Mouse (Mus musculus) cerebellum, adult 8-10 months (tissue): ENCODE measurements around the gene Selenbp1.
"Not testable (repeated sequence)": the region's sequence is repeated elsewhere in the genome, so short reads cannot be mapped to it uniquely, and the experiment has no call there.

Source experiments
- DNase-seq: peaks from one replicate; pipeline ENCODE4 v3.0.0; 2022

The Selenbp1 gene

DNA sequence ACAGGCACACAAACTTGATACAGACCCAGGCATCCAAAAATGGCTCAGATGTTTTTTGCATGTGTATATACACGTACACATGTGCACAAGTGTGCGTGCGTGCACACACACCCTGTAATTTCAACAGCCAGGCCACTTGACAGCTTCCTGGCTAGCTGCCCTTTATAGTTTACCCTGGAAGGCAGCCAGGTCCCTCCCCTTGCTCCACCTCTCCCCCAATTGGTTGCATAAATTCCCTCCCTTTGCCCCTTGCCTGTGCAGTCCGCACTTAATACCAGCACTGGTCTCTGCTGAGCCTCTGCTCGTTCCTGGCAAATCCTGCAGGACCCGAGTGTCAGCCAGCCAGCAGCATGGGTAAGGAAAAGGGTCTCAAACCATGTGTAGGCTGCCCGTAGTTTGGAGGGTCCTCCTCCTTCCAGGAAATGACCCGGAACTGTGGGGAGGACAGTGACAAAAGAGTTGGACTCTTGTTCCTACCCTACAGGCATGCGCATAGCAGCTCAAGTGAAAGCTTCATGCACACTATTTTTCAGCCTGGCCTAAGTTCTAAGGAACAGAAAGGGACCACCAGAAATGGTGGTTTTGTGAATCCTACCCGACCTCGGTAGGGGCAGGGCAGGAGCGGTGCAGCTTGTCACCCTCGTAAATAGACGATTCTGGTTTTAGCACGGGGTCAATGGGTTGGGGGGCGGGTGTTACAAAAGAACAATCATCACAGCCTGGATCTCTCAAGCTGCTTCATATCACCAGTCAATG, at the start of gene Selenbp1:
Selenbp1 (plus strand) TSS at position 248 of the 756 bp plus-strand sequence.
- no peak for DNase-seq

DNA sequence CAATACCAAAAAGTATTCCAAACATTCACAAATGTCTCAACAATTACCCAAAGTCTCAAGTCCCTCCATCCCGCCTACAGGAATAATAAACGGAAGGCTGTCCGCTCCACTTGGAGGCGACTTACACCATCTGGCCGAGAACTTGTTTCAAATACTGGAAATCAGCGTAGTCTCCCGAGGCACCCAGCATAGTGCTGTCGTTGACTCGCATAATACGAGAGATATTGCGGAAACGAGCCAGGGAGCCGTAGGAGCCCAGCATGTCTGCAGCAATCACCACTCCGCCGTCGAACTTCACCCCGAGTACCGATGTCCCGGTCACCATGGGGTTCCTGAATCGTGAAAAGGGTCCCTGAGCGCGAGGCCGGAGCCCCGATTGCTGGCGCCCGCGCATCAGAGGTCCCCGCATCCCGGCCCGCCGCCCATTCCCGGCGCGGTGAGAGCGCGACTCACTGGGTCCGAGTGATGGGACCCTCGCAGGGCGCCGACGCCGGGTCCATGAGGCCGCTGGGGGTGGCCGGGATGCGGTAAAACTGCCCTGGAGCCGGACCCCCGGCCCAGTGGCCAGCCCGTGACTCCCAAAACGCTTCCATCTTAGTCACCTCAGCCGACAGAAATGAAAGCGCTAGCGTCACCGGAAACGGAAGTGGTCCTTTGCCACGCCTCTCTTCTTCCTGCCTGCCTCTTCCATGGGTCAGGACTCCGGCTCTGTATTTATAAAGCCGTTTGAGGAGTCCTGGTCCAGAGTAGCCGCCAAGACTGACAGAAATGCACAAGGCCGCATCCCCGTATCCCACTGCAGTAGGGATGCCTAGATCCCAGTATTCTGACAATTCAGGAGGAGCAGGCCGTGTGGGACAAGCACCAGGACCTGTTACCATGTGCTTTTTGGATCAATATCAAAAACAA, 46.3 kb upstream of the Selenbp1 start, which contains the start of gene Psmb4:
Psmb4 (minus strand) TSS at position 646 of the 909 bp plus-strand sequence.
- peak; percentile 80 for DNase-seq

DNA sequence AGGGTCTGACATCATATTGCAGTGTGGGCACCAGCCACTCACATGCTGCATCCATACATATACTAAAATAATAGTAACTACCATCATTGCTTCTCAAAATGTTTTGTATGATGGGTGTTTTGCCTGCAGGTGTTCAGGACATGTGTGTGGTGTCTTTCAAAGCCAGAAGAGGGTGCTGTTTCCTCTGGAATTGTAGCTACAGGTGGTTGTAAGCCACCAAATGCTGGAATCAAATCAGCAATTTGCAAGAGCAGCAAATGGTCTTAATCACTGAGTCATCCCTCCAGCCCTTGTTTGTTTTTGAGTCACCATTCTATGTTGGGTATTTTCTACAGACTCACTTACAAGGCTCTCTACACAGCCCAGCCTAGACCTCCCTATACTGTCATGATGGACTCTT, 44.3 kb upstream of the Selenbp1 start:
- no peak for DNase-seq

DNA sequence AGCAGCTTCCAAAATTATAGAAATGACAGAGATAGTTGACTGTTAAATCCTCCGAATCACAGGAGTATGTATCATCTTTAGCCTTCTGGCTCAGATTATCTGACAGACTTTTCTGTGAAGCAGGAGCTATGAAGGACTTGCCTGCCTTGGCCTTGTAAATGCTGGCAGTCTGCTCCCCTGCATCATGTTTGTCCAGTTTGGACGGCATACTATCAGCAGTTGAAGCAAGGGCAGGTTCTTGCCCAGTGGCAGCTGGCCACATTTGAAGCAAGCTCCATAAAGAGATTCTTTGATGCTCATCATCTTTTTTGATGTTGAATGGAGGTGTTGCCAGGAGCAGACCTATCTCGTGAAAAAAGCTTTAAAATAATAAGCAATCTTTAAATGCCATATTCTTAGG, 38.8 kb upstream of the Selenbp1 start:
- no peak for DNase-seq

DNA sequence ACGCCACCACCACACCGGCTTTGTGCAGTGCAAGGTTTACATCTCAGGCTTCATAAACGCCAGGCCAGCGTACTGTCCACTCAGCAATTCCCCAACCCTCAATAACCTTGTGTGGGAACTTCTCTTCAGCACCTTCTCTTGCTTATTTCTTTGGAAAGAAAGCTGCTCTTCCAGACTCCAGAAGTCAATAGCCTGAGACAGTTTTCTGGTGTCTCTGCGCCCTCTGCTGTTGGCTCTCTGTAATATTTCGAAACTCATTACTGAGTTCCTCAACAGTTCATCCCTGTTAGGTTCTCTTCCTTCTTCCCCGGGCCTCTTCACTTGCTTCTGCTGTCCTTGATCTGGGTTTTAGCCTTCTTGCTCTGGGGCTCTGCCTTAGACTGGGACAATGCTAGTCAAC, 30.1 kb upstream of the Selenbp1 start:
- DNase-seq = peak; percentile 56

DNA sequence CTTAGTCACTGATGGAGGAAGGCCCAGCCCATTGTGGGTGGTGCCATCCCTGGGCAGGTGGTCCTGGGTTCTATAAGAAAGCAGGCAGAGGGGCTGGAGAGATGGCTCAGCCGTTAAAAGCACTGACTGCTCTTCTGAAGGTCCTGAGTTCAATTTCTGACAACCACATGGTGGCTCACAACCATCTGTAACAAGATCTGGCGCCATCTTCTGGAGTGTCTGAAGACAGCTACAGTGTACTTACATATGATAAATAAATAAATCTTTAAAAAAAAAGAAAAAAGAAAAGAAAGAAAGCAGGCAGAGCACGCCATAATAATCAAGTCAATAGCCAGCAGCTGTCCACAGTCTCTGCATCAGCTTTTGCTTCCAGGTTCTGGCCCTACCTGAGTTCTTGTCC, 28.1 kb upstream of the Selenbp1 start:
- DNase-seq = not testable (repeated sequence)

DNA sequence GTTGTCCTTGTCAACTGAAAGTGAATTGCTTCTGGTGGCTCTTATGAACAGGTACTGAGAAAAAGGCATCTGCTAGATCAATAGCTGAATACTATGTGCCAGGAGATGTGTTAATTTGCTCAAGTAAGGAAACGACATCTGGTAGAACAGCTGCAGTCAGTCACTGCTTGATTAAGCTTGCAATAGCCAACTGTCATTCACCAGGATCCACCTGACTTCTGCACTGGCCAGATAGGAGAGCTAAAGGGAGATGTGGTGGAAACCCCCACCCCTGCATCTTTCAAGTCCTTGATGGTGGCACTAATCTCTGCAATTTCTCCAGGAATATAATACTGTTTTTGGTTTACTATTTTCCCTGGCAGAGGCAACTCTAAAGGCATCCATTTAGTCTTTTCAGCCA, 26.4 kb upstream of the Selenbp1 start:
- DNase-seq = no peak

DNA sequence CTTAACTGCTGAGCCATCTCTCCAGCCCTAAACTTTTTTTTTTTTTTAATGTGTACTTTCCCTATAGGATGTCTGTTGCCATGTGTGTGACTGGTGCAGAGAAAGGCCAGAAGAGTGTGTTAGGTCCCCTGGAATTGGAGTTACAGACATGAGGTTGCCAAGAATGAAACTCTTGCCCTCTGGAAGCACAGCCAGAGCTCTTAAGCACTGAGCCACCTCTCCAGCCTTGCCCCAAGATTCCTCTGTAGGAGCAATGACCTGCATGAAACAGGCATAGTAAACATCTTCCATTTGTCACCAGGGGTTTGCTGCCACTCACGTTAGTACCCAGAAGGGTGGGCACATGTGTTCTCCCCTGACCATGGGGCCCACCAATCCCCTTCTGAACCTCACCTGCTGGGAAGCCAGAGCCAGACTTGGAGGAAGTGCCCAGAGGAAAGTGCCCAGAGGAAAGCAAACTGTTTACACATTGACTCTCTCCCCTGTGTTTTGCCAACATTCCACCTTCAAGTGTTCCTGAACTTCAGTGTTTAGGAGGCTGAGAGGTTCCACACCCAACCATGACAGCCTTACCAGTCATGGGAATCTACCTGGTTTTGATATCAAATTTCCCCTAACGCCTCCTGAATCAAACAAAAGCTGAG, 21.7 kb upstream of the Selenbp1 start:
- DNase-seq = no peak

DNA sequence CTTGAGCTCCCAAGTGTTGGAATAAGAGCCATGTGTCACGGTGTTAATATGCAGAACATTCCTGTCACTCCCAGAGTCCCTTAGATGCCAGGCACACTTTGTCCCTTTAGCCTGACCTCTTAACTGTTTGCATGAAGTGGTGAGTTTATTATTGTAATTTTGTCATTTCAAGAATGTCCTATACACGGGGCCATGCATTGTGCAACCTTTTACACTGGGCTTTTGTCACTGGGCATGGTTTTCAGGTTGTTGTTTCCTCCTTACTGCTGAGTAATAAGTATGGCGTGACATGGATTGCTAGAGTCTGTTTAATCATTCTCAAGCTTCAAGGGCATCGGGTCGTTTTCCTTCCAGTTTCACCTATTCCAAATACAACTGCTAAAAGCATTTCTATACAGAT, 19.1 kb upstream of the Selenbp1 start:
- DNase-seq = no peak

DNA sequence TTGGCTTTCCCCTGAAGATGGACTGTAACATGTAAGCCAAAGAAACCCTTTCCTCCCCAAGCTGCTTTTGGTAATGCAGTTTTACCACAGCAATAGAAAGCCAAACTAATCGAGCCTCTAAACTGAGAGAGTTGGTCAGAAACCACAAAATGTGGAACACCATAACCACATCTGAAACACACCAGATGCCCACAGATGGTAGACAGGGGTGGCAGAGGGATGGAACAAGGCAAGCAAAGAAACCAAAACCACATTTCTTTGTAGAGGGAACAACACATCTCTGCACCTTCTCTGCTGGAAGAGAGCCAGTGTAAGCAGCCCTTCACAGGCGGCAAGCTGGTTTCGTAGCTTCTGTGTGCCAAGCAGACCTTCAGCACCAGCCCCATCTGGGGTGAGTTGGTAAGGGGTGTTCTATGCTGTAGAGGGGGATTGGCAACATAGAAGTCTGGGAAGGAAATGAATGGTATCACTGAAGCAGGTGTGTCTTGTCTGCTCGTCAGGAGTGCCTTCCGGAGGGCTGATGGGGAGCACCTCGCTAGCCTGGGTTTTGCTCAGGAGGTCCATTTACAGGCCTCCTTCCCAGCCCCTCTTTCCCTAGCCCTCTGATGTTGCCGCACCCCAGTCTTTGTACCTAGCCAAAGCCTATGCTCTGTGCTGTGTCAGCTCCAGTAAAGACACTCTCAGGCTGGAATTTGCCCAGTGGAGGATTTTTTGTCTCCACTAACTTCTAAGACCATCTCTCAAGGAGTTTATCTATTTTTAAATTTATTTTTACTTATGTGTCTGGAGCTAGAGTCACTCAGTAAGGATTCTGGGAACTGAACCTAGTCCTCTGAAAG, 16.7 kb upstream of the Selenbp1 start:
- no peak for DNase-seq

DNA sequence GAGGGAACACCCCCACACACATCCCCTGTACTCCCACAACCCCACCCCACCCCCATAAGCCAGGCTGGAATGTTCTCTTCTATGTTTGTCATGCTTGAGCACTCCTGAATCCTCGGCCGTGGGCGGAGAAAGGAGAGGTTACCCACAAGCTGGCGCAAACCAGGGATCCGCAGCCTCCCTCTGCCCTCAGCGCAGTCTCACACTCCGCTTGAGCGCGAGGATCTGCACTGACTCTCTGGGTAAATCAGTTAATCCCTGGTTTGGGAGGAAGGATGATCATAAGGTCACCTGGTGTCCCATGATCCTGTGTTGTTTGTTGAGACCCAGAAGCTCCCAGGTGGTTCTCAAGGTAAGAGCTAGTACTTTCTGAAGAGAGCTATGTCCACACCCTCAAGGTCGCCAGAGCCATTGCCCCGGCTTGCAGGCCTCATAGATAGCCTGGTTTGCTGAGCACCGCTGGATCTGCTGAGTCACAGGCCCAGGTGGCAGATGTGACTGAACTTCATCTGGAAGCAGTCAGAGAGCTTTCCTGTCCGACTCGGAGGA, 15.0 kb upstream of the Selenbp1 start:
- no peak for DNase-seq

DNA sequence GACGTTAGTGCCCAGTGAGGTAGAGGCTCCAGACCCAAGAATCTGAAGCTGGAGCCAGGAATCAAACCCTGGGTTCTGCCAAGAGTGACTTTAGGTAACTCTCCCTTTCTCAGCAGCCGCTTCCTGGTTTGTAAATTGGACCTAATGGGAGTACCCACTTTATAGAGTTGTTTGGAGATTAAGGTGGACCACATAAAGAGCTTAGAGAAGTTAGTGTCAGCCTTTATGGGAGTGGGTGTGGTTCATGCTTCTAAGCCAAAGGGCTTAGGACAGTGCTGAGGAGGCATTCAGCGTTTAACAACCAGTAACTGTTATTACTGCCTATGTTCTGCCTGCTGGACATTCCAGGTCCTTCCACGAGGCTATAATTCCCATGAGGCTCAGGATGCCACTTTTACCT, 14.0 kb upstream of the Selenbp1 start:
- DNase-seq = no peak

DNA sequence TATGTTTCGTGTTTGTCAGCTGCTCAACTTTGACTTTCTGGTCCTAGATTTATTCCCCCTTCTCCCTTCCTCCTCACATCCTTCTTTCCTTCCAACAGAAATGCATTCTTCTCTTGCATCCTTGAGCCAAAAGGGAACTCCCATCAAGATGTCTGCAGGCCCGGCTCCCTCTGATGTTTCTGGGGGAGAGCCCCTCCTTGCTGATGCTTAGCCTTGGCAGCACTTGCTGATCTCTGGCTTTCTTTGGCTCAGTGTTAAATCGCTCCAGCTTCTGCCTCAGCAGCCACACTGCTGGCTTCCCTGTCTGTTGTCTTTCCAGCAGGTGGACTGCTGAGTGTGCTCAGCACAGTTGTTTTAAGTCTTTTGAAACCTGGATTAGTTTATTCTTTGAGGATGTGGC, 11.8 kb upstream of the Selenbp1 start:
- DNase-seq = no peak

DNA sequence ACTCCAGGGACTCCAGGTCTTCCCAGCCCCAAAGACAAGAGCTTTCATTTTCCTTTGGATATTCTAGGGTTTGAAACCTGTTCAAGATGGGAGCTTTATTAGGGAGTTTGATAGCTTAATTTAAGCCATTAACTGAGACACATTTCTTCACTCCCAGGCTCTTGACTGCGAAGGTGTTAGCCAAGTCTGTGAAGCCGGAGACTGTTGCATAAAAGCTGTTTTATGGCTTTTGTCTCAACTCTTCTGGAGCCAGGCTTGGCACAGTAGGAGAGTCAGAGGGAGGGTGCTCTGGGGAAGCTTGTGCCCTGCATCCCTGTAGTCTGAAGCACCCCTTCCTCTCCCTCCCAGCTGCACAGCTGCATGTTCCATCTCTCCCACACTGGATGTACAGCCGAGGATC, 10.5 kb upstream of the Selenbp1 start:
- no peak for DNase-seq

DNA sequence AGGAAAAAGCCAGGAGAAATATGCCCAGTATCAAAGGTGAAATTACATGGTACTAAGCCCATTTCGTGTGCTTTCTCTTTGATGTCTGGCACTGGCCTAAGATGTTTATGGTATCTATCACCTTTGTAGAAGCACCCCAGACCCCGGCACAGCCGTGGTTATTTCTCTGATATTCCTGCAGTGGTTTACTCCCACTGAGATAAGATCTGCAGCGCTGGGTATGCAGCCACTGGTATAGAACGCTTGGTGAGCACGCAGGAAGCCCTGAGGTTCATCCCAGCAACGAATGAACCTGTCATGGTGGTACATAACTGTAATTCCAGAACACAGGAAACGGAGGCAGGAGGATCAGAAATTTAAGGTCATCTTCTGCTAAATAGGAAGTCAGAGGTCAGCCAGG, 8.2 kb upstream of the Selenbp1 start:
- DNase-seq = no peak

DNA sequence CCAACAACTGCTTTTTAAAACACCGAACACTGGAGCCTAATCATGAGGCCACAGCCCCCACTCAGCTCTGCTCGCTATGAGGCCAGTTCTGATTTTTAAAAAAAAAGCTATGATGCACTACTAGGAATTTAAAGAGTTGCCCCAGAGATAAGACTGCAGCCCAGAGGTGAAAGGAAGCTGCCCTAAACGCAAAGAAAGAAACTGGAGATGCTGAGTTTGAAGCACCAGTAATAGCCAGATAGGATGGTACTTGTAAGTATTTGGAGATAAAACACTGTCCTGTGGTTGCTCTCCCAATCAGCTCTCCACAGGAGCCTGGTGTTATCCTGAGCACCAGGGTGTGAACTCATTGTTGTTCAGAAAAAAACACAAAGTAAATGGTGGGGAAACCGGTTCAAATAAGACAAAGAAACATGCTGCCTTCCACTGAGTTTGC, 6.5 kb upstream of the Selenbp1 start:
- DNase-seq = not testable (repeated sequence)

DNA sequence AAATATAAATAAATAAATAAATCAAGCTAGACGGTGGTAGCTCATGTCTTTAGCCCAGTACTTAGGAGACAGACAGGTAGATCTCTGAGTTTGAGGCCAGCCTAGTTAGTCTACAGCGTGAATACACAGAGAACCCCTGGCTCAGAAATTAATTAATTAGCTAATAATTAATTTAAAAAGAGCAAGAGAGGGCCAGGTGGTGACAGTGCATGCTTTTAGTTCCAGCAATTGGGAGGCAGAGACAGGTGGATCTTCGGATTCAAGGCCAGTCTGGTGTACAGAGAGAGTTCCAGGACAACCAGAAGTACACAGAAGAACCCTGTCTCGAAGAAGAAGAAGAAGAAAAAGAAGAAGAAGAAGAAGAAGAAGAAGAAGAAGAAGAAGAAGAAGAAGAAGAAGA, 3.9 kb upstream of the Selenbp1 start:
- DNase-seq = not testable (repeated sequence)

DNA sequence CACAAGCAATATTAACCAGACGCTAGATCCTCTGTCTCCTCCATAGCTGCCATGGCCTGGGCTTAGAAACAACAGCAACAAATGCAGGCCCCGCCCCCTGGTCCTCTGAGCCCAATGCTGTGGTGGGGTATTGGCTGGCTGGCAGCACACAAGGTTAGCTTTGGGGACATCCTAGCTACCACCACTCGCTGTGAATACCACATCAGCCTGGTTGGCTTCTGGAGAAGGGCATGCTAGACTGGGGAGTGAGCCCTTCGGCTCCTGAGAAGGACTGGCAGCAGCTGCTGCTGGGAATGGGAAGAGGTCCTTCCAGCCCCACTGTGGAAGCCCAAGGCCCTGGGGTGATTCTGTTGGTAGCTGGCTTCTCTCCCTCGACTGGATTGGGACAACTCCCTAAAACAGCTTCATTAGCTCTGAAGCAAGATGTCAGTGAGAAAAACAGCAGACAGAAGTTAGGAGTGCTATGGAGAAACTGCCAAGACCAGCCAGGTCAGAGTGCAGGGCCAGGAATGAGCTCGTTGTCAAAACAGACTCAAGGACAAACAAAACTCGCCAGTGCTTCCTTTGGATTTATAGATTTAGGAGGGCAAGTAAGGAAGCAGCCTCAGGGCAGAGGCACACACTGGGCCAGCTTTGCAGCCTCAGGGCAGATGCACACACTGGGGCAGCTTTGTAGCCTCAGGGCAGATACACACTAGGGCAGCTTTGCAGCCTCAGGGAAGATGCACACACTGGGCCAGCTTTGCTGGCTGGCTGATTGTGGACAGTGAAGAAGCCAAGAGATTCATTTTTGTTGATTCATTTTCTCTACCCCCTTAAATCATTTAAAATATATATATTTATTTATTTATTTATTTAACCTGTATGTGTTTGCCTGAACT, 2.2 kb upstream of the Selenbp1 start:
- DNase-seq = not testable (repeated sequence)

DNA sequence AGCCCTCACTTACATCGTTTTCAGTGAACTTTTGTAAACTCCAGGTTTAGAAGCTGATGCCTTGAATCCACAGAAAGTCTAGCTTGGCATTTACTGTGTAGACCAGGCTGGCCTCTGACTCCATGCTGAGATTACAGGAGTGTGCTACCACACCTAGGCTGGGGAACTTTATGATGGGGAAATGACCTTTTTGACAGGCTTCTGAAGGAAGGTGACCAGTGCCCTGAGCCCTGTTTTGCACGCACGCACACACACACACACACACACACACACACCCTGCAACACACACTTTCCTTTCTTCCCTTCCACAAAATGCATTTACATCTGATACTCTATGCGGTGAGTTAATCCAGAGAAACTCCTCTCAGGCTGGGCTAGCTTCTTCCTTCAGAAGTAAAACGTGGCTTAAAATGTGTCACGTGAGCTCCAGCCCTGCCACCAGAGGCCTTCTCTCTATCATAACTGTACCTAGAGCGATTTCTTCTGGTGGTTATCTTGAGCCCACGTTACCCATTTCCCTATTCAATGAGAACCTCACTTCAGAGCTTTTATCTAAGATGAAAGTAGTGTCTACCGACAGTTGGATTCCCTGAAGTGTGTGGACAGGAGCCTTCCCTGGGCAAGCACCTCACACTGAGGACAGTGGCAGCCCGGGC, 1.3 kb upstream of the Selenbp1 start:
- DNase-seq = not testable (repeated sequence)

DNA sequence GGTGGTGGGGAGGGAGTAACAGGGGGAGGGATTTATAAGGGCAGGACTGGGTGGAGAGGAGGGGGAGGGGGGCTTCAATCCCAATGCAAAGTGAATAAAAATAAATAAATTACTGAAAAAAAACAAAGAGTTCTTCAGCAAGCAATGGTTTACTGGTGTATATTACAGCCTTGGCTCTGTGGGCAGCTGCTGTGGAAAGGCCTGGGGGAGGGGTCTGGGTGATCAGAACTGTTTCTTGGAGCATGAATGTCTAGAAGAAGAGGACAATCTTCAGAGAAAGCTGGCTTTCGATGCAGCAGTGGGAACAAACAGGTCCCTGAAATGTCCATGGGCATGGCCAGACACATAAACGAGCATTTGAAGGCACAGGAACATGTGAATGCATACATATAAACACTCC, 577 bp upstream of the Selenbp1 start:
- DNase-seq = not testable (repeated sequence)

DNA sequence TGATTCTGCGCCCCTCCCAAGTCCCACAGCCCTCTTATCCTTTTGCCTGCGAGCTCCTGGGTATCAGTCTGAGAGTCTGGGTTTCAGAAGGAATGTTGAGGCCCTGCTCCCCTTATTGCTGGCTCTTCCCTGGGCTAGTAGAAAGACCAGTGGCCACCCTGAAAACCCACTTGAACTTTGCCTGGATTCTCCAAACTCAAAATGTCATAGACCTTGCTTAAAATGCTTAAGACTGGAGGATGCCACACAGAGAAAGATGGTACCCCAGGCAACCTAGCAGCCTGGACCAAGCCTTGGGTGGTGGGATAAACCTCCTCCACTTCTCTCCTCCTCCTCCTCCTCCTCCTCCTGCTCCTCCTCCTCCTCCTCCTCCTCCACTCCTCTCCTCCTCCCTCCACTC, 748 bp downstream of the Selenbp1 start:
- not testable (repeated sequence) for DNase-seq
